Mouse (Mus musculus) heart, postnatal 0 days (tissue): ENCODE data around the gene Apon.

ENCODE experiments used
- CTCF ChIP-seq: IDR thresholded peaks from 2 replicates; pipeline ENCODE4 v1.5.1; 2016; ENCODE audit warnings: antibody characterized with exemption, control low read depth, low read depth
- EP300 ChIP-seq: IDR thresholded peaks from 2 replicates; pipeline ENCODE4 v1.6.1; 2016; ENCODE audit warnings: antibody characterized with exemption, low read depth

DNA sequence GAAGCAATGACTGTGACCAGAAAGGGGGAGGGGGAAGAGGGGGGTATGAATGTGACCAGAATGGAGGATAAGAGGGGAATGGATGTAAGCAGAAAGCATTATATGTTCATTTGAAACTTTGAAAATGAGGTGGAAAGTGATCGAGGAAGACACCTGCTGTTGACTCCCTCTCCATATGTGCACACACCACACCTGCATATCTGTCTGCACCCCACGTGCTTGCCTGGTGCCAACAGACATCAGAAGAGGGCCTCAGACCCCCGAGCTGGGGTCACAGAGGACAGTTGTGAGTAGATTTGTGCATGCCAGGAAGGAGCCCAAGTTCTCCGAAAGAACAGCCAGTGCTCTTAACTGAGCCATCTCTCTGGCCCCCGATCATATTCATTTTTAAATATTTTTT lies 6.0 kb downstream of the Apon start:
- TF ChIP-seq CTCF: no peak
- no peak for TF ChIP-seq EP300
